Mouse (Mus musculus) lung, postnatal 0 days (tissue): ENCODE results near the gene Tdo2. TPM values are rescaled to one million over a fixed set of nuclear protein-coding genes. Genes with fewer than 3 reads are reported as not detected.
A peak's percentile ranks its signal among the peaks of the same experiment; 100 is the strongest.

Experiments
- ATAC-seq: fragments of 200-750 bp; cut with Nextera tagmentation; 2 replicates; pipeline ENCODE4 v1.8.0; 2017; ENCODE audit warnings: moderate library complexity
- DNase-seq: peaks from one replicate; pipeline ENCODE4 v3.0.0-alpha.2; 2016; ENCODE audit warnings: low spot score
- H3K27ac ChIP-seq: fragments of 300-500 bp; sonication (generic); 2 replicates; pipeline ENCODE4 v1.5.1; 2014; ENCODE audit warnings: antibody characterized with exemption, mild to moderate bottlenecking, low read length, mixed read lengths
- H3K27me3 ChIP-seq: fragments of 300-500 bp; sonication (generic); replicated peaks from 2 replicates; pipeline ENCODE4 v1.6.1; 2014; ENCODE audit warnings: low read length, mixed read lengths; ENCODE audit not compliant: insufficient read depth
- H3K36me3 ChIP-seq: fragments of 300-500 bp; sonication (generic); 2 replicates; pipeline ENCODE4 v1.6.1; 2014; ENCODE audit warnings: low read length, mixed read lengths; ENCODE audit not compliant: insufficient read depth
- H3K4me1 ChIP-seq: fragments of 300-500 bp; sonication (generic); 2 replicates; pipeline ENCODE4 v1.6.1; 2014; ENCODE audit warnings: antibody characterized with exemption, low read depth, low read length, mixed read lengths; ENCODE audit not compliant: insufficient read depth
- H3K4me2 ChIP-seq: fragments of 300-500 bp; sonication (generic); replicated peaks from 2 replicates; pipeline ENCODE4 v1.6.1; 2014; ENCODE audit warnings: low read depth, mild to moderate bottlenecking, low read length, moderate library complexity, mixed read lengths
- H3K4me3 ChIP-seq: fragments of 300-500 bp; sonication (generic); 2 replicates; pipeline ENCODE4 v1.5.1; 2014; ENCODE audit warnings: low read depth, low read length
- H3K9ac ChIP-seq: fragments of 300-500 bp; sonication (generic); replicated peaks from 2 replicates; pipeline ENCODE4 v1.6.1; 2014; ENCODE audit warnings: low read depth, mild to moderate bottlenecking
- H3K9me3 ChIP-seq: fragments of 300-500 bp; sonication (generic); 2 replicates; pipeline ENCODE4 v1.6.1; 2016; ENCODE audit warnings: low read length, mixed read lengths
- CTCF ChIP-seq: IDR thresholded peaks from 2 replicates; pipeline ENCODE4 v1.5.1; 2016; ENCODE audit warnings: antibody characterized with exemption, mild to moderate bottlenecking
- EP300 ChIP-seq: IDR thresholded peaks from 2 replicates; pipeline ENCODE4 v1.6.1; 2016; ENCODE audit warnings: antibody characterized with exemption, mild to moderate bottlenecking, control low read depth
- WGBS: fragments of 180-500 bp; shearing (Covaris S2); extraction: QIAGEN DNeasy Blood & Tissue Kit; methylation state at CpG from one replicate; pipeline ENCODE4 v1.1.7; 2014; 5-methylcytosine and 5-hydroxymethylcytosine counted together
- polyA plus RNA-seq: library from polyadenylated mRNA; unstranded; fragments of >200 nt; fragmentation: Nextera tagmentation; extraction: Ambion mirVana; gene quantifications from 2 replicates; pipeline ENCODE4 v1.2.1, GENCODE M21; 2015

The Tdo2 gene
- 0.76 and 1.8 TPM in 2 replicates for polyA plus RNA-seq

DNA sequence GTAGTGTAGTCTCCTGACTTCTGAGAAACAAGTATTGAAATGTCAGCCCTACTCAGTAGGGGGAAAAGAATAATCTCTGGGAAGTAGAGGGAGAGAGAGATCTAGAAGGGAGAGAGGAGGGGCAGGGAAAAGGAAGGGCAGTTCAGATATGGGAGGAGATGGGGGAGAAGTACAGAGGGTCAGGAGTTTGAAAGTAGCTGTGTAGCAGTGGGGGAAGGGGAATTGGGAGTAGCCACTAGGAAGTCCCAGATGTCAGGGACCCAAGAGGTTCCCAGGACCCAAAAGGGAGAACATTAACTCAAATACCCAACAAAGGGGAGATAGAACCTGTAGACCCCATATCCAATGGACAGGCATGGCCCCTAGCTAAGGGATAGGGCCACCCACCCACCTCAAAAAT lies at the start of gene Tdo2:
Gene Tdo2 (minus strand): TSS at position 101 of the 400 bp plus-strand sequence.
- Histone ChIP-seq H3K27ac (no peak within 1 kb of the TSS), H3K27me3 (no peaks in the 10 kb centered on the region), H3K36me3 (no peaks in the 10 kb centered on the region), H3K9me3 (no peaks in the 10 kb centered on the region), H3K9ac (no peak within 1 kb of the TSS), H3K4me2 (no peak within 1 kb of the TSS), H3K4me3 (no peak within 1 kb of the TSS), H3K4me1 (no peaks in the 10 kb centered on the region; the same call in 1 of the 2 replicates)
- TF ChIP-seq CTCF (no peak), EP300 (no peak)
- ATAC-seq: no peak
- DNase-seq: no peak

DNA sequence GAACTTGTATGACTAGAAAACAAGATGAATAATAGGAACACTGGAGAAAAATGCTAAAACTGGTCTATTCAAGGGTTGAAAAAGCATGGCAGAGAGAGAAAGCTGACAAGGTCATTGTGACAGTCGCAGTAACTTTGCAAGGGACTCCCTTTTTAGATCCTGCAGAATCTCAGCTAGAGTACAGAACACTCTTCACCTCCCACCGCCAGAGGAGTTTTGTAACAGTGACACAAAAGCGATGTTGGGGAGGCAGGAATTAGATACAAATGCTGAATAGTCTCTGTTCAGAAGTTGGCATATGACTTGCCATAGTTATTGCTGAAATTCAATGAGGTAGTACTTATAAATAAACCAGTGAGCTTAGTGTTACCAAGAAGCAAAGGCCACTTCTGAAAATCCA lies 47.1 kb upstream of the Tdo2 start:
- no peak overlapping the region for H3K4me2 ChIP-seq
- no peaks in the 10 kb centered on the region for H3K9me3 ChIP-seq
- no peaks in the 10 kb centered on the region for H3K4me1 ChIP-seq
- H3K9ac ChIP-seq: no peak overlapping the region
- H3K4me3 ChIP-seq: no peak overlapping the region
- no peak for TF ChIP-seq CTCF
- TF ChIP-seq EP300: no peak
- H3K27me3 ChIP-seq: no peaks in the 10 kb centered on the region
- no peak overlapping the region for H3K27ac ChIP-seq
- no peak for ATAC-seq
- WGBS: 82% methylated on average over 3 of the region's 3 CpGs
- no peaks in the 10 kb centered on the region for H3K36me3 ChIP-seq
- no peak for DNase-seq

- Histone ChIP-seq H3K27me3 (no peaks in the 10 kb centered on the region), H3K4me2 (no peak overlapping the region), H3K27ac (no peak overlapping the region), H3K9me3 (no peaks in the 10 kb centered on the region), H3K4me1 (no peaks in the 10 kb centered on the region), H3K9ac (no peak overlapping the region), H3K36me3 (no peaks in the 10 kb centered on the region), H3K4me3 (no peak overlapping the region)
- TF ChIP-seq CTCF: no peak
- no peak for TF ChIP-seq EP300
- ATAC-seq: no peak
- no peak for DNase-seq
- WGBS: 83% methylated on average over 8 of the region's 8 CpGs
Measured at GRCm38 (mm10) chr3:82022421-82022920, 46.5 kb upstream of the Tdo2 start.

- DNase-seq: no peak
- 60% methylated on average over 7 of the region's 7 CpGs for WGBS
Measured at GRCm38 (mm10) chr3:82014148-82014703, 38.2 kb upstream of the Tdo2 start.

DNA sequence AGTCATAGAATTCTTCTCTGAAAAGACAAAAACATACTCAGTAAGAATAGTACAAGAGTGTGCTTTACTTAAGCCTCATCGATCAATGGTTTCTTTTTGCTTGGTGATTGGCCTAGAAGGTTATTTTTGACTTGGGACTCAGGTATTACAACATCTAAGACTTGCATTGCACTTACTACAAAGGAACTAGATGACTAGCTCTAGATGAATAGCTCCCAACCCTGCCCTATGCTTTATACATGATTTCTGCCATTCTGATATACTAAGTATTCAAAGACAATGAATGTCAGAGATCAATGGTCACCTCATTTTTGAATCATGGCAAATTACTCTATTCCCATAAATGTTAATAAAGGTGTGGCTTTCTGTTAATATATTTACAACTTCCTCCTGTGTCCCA lies 31.0 kb upstream of the Tdo2 start:
- H3K4me2 ChIP-seq: no peak overlapping the region
- TF ChIP-seq CTCF (no peak), EP300 (no peak)
- H3K27me3 ChIP-seq: no peaks in the 10 kb centered on the region
- H3K4me1 ChIP-seq: no peaks in the 10 kb centered on the region
- no peak overlapping the region for H3K27ac ChIP-seq
- ATAC-seq (no peak), DNase-seq (no peak)
- no peak overlapping the region for H3K9ac ChIP-seq
- no peaks in the 10 kb centered on the region for H3K36me3 ChIP-seq
- WGBS: 78% methylated on average over 1 of the region's 1 CpGs
- no peaks in the 10 kb centered on the region for H3K9me3 ChIP-seq
- no peak overlapping the region for H3K4me3 ChIP-seq

More at GRCm38 (mm10) chr3:82014148-82014703, 38.2 kb upstream of the Tdo2 start:
- Histone ChIP-seq H3K27me3 (no peaks in the 10 kb centered on the region), H3K36me3 (no peaks in the 10 kb centered on the region), H3K9me3 (no peaks in the 10 kb centered on the region), H3K4me1 (no peaks in the 10 kb centered on the region), H3K4me3 (no peak overlapping the region), H3K27ac (no peak overlapping the region), H3K9ac (no peak overlapping the region), H3K4me2 (no peak overlapping the region)
- no peak for ATAC-seq
- TF ChIP-seq CTCF: no peak
- TF ChIP-seq EP300: no peak

- no peak overlapping the region for H3K4me3 ChIP-seq
- TF ChIP-seq CTCF (peak; percentile 79), EP300 (no peak)
- H3K36me3 ChIP-seq: no peaks in the 10 kb centered on the region
- no peak overlapping the region for H3K27ac ChIP-seq
- H3K4me1 ChIP-seq: no peaks in the 10 kb centered on the region
- H3K4me2 ChIP-seq: no peak overlapping the region
- H3K9me3 ChIP-seq: no peaks in the 10 kb centered on the region
- H3K27me3 ChIP-seq: no peaks in the 10 kb centered on the region
- 0 out of 2 replicates have a peak, but pooled peaks have one; percentile 35 for ATAC-seq
- 2% methylated on average over 1 of the region's 1 CpGs for WGBS
- DNase-seq: peak; percentile 87
- H3K9ac ChIP-seq: no peak overlapping the region
Measured at GRCm38 (mm10) chr3:81995988-81996387, 20.0 kb upstream of the Tdo2 start.
